Mouse (Mus musculus) intestine, embryonic 16.5 days (tissue): ENCODE measurements around the gene Ston1. TPM values are rescaled to one million over a fixed set of nuclear protein-coding genes. Genes with fewer than 3 reads are reported as not detected.

Experiments used
- ATAC-seq: fragments of 200-750 bp; cut with Nextera tagmentation; 2 replicates; pipeline ENCODE4 v1.8.0; 2017; ENCODE audit warnings: moderate TSS enrichment, moderate library complexity
- H3K27ac ChIP-seq: fragments of 300-500 bp; sonication (generic); 2 replicates; pipeline ENCODE4 v1.5.1; 2014; ENCODE audit warnings: mild to moderate bottlenecking, low read length
- H3K27me3 ChIP-seq: fragments of 300-500 bp; sonication (generic); replicated peaks from 2 replicates; pipeline ENCODE4 v1.6.1; 2014; ENCODE audit warnings: low read length, control low read depth, mixed read lengths; ENCODE audit not compliant: control insufficient read depth, insufficient read depth
- H3K36me3 ChIP-seq: fragments of 300-500 bp; sonication (generic); 2 replicates; pipeline ENCODE4 v1.6.1; 2014; ENCODE audit warnings: low read length, control low read depth; ENCODE audit not compliant: control insufficient read depth, insufficient read depth
- H3K4me1 ChIP-seq: fragments of 300-500 bp; sonication (generic); 2 replicates; pipeline ENCODE4 v1.6.1; 2014; ENCODE audit warnings: low read length, control low read depth, mixed read lengths; ENCODE audit not compliant: control insufficient read depth, insufficient read depth
- H3K4me2 ChIP-seq: fragments of 300-500 bp; sonication (generic); 2 replicates; pipeline ENCODE4 v1.6.1; 2014; ENCODE audit warnings: low read depth, low read length, control low read depth
- H3K4me3 ChIP-seq: fragments of 300-500 bp; sonication (generic); 2 replicates; pipeline ENCODE4 v1.5.1; 2014; ENCODE audit warnings: mild to moderate bottlenecking, low read length
- H3K9ac ChIP-seq: fragments of 300-500 bp; sonication (generic); 2 replicates; pipeline ENCODE4 v1.6.1; 2014; ENCODE audit warnings: low read depth, low read length
- H3K9me3 ChIP-seq: fragments of 300-500 bp; sonication (generic); 2 replicates; pipeline ENCODE4 v1.6.1; 2016; ENCODE audit warnings: low read length, control low read depth; ENCODE audit not compliant: control insufficient read depth
- WGBS: fragments of 180-500 bp; shearing (Covaris S2); extraction: QIAGEN DNeasy Blood & Tissue Kit; methylation state at CpG from one replicate; pipeline ENCODE4 v1.1.7; 2014; 5-methylcytosine and 5-hydroxymethylcytosine counted together
- polyA plus RNA-seq: library from polyadenylated mRNA; unstranded; fragments of >200 nt; fragmentation: Nextera tagmentation; extraction: Ambion mirVana; gene quantifications from 2 replicates; pipeline ENCODE4 v1.2.1, GENCODE M21; 2015

Ston1 gene
- 3.9 and 4.3 TPM in 2 replicates for polyA plus RNA-seq

DNA sequence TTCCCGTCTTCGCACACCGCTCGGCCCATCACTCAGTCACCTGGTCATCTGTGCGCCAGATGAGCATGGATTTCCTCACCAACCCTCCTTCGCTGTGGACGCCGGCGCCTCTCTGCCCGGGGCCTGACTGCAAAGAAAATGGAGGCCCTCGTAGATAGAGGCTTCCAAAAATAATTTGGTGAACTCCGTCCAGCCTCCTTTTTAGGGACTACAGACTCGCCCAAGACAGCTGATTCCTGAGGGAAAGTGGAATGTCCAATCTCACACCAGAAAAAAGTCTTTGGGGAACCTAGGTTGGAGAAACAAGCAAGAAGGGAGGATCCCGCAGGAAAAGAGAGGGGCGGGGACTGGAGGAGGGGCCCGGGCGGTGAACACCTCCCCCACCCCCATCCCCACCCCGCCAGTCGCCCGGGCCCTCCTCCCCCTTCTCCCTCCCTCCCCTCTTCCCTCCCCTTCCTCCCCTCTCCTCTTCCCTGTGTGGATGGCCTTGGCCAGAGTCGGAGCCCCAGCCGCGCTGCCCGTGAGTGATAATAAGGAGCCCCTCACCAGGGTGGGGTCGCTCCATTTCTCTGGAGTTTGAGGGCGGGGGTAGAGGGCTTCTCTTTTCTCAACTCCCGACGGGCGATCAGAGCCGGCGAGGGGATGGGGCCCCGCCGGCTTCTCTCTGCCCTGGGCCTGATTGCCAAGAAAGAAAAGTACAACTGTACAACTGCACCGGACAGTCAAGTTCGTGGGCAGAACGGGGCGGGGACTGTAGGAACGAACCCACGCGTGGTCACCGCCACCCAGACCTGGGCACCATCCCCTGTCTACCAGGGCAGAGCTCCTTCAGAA is at the start of gene Ston1:
Gene Ston1, plus strand, starts transcription at position 463 of the 834 bp plus-strand sequence.
- Histone ChIP-seq H3K27ac (peak within 1 kb of the TSS; percentile 93), H3K4me1 (peaks cover 15% of the 10 kb centered on the region), H3K36me3 (no peaks in the 10 kb centered on the region), H3K4me2 (peak within 1 kb of the TSS; percentile 72), H3K4me3 (peak within 1 kb of the TSS; percentile 66), H3K9me3 (no peaks in the 10 kb centered on the region), H3K27me3 (no peaks in the 10 kb centered on the region), H3K9ac (peak within 1 kb of the TSS; percentile 80)
- peak; percentile 92 for ATAC-seq
- WGBS = under 1% methylated on average over 41 of the region's 41 CpGs

DNA sequence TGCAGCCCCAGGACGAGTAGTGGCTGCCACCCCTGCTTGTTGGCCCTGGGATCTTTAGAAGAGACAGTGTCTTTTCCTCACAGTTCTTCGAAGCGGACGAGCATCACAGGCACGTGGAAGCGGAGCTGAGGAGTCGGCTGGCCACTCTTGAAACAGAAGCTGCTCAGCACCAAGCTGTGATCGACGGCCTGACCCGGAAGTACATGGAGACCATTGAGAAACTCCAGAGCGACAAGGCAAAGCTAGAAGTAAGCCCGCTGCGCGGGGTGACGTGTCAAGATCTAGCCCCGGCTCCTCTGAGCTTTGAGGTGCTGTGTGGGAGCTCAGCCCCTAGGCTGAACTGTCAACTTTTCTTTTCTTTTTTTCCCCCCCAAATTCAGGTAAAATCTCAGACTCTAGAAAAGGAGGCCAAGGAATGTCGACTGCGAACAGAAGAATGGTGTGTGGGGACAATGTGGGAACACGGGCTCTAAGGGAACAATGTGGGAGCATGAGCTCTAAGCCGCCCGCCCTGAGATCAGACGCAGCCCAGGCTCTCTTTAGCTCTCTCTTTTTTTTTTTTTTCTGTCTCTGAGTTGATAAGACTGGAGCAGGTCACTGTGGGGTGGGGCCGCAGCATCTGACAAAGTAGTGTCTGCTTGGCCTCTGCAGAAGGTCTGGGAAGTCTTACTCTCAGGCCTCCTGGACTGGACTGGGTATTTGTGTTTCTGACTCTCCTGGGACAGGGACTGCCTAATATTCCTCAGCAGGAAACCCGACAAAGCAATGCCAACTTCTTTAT is 47.9 kb upstream of the Ston1 start:
- Histone ChIP-seq H3K27ac (no peak overlapping the region), H3K4me2 (no peak overlapping the region), H3K4me3 (no peak overlapping the region), H3K36me3 (peaks cover 3% of the 10 kb centered on the region), H3K27me3 (no peaks in the 10 kb centered on the region), H3K9me3 (no peaks in the 10 kb centered on the region), H3K9ac (no peak overlapping the region), H3K4me1 (peaks cover 17% of the 10 kb centered on the region)
- no peak for ATAC-seq
- 80% methylated on average over 24 of the region's 24 CpGs for WGBS

DNA sequence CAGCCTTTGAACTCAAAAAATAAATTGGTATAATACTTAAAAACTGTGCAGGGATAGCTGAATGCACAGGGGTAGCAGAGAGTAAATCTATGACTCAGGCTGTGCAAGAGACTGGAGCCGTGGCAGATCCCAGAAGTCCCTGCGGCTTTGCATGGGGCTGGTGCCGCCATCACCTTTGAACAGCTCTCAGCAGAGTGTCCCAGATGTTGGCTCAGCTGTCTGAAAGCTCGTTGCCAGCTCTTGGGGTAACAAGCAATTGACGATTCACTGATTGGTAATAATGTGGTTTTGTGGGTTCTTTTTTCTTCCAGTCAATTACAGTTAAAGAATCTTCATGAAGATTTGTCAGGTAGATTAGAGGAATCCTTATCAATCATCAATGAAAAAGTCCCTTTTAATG is 47.1 kb upstream of the Ston1 start:
- Histone ChIP-seq H3K9me3 (no peaks in the 10 kb centered on the region), H3K27ac (no peak overlapping the region), H3K9ac (no peak overlapping the region), H3K36me3 (peaks cover 4% of the 10 kb centered on the region), H3K27me3 (no peaks in the 10 kb centered on the region), H3K4me2 (no peak overlapping the region), H3K4me1 (peaks cover 17% of the 10 kb centered on the region), H3K4me3 (no peak overlapping the region)
- 78% methylated on average over 5 of the region's 5 CpGs for WGBS
- no peak for ATAC-seq

DNA sequence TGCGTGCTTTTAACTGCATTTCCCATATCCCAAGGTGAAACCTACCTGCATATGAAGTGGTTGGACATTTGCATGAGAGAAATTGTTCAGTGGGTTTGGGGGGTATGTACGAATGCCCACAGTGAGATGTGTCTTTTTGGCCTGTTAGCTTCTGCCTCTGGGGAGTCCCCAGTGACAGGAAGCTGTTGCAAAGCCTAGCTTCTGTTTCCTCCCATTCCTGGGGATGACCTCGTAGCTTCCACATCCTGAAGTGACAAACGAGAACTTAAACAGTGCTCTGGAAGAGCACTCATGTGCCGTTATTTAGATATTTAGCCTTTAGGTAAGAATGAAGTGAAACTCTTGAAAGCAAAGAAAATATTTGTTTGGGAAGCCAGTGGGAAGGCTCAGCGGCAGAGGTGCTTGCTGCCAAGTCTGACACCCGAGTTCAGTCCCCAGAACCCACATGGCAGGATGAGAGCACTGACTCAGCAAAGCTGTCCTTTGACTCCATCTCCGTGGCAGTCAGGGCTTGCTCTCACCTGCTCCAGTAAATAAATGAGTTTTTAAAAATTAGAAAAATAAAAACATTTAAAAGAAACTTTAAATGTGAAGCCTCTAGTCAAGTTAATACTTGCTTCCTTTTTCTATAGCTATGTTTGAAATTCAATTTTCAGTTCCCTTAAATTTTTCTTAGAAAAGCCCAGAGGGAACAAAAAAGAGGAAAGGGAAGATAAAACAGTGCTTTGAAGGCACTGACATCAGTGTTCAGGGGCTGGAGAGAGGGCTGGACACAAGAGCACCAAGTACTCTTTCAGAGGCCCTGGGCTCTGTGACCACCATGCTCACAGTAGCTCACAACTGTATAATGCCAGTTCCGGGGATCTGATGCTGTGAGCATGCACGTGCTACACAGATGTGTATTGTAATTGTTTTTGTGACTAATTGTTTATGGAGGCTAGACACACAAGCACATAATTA is 46.2 kb upstream of the Ston1 start:
- Histone ChIP-seq H3K27me3 (no peaks in the 10 kb centered on the region), H3K4me2 (no peak overlapping the region), H3K9me3 (no peaks in the 10 kb centered on the region), H3K36me3 (peaks cover 6% of the 10 kb centered on the region), H3K27ac (no peak overlapping the region), H3K9ac (no peak overlapping the region), H3K4me3 (no peak overlapping the region), H3K4me1 (peaks cover 17% of the 10 kb centered on the region)
- ATAC-seq = no peak
- WGBS = 60% methylated on average over 10 of the region's 10 CpGs

DNA sequence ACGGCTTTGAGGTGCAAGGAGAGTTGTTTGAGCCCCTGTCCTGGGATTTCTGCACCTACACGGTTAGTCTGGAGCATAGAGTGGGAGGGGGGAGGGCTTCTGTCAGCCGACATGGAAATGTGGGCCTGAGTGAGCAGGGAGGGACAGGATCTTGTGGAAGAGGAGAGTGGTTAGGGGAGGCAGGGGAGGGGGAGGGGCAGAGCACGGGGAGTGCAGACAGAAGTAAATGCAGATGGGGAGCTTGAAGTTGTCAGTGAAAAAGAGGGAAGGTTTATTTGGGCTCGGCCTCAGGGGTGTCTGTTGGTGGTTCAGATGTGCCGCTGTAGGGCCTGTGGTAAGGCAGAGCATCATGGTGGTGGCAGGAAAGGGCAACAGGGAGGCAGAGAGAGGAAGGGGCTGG is 44.9 kb upstream of the Ston1 start:
- Histone ChIP-seq H3K27ac (peak overlapping the region; percentile 40; the same call in 1 of the 2 replicates), H3K4me3 (no peak overlapping the region), H3K4me1 (peaks cover 17% of the 10 kb centered on the region), H3K4me2 (no peak overlapping the region), H3K9me3 (no peaks in the 10 kb centered on the region), H3K27me3 (no peaks in the 10 kb centered on the region), H3K36me3 (peaks cover 4% of the 10 kb centered on the region), H3K9ac (no peak overlapping the region)
- WGBS = 29% methylated on average over 6 of the region's 6 CpGs
- ATAC-seq = 0 out of 2 replicates have a peak, but pooled peaks have one; percentile 2

DNA sequence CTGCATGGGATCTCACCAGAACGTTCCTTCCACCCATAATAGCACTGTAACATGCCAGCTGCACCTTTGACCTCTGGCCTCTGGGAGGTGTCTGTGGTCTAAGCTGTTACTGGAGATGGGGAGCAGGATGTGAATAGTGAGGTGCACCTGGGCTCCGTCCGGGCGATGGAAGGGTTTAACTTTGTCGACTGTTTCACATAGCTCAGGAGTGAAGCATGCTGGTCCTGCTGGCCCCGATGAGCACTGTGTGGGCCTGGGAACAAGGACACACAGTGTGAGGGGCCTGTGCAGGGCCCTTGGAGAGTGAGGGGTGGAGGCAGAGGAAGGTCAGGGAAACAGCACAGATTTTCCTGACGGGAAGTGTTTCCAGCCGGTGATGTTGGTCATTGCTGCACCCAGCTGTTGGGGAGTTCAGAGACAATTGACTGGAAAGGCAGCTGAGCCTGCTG is 44.5 kb upstream of the Ston1 start:
- H3K4me3 ChIP-seq = no peak overlapping the region
- 0 out of 2 replicates have a peak overlapping the region, but pooled peaks have one; percentile 26 for H3K9ac ChIP-seq
- no peaks in the 10 kb centered on the region for H3K9me3 ChIP-seq
- peak overlapping the region; percentile 40 for H3K27ac ChIP-seq
- peak; percentile 48 for ATAC-seq
- peaks cover 3% of the 10 kb centered on the region for H3K36me3 ChIP-seq
- H3K4me2 ChIP-seq = no peak overlapping the region
- no peaks in the 10 kb centered on the region for H3K27me3 ChIP-seq
- H3K4me1 ChIP-seq = peaks cover 17% of the 10 kb centered on the region
- WGBS = 37% methylated on average over 8 of the region's 8 CpGs

DNA sequence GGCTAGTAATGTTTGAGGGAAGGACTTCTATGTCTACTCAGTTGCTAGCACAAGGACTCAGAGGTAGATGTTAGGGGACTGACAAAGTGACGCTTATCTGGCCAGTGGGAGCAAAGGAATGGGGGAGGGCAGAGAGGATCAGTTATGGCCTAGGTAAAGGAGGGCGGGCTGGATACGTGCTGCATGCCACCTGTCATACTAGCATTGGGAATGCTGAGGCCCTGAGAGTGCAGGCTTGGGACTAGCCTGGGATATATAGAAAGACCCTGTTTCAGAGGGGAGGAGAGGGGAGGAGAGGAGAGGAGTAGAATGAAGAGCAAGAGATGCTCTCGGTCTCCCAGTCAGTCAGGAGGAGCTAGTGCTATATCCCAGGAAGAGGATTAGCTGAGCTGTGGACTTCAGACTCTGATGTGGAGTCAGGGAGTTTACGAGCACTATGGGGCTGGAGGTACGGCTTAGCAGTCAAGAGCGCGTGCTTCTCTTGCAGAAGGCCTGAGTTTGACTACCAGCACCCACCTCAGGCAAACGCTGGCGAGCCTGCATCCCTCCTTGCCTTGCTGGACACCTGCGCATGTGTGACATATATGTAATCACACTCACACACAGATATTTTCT is 43.9 kb upstream of the Ston1 start:
- Histone ChIP-seq H3K4me3 (no peak overlapping the region), H3K27ac (peak overlapping the region; percentile 40), H3K9ac (0 out of 2 replicates have a peak overlapping the region, but pooled peaks have one; percentile 26), H3K9me3 (no peaks in the 10 kb centered on the region), H3K4me1 (peaks cover 17% of the 10 kb centered on the region), H3K27me3 (no peaks in the 10 kb centered on the region), H3K4me2 (no peak overlapping the region), H3K36me3 (peaks cover 3% of the 10 kb centered on the region)
- WGBS = 72% methylated on average over 11 of the region's 11 CpGs
- peak; percentile 92 for ATAC-seq

DNA sequence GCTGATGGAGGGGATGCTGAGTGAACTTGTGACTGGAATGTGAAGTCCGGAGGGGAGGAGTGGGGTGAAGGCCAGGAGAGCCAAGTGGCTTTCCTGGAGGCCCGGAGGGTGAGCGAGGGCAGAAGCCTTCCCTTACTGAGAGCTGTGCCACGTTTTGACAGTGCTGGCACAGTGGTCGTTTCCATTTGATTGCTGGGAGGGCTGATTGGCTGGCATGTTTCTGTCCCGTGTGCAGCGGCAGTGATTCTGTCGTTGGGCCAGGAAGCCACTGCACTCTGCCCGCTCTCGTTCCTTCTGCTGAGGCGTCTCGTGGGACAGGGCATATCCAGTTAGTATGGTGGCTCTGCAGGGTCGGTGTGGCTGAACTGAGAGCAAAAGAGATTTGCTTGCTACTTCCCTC is 41.3 kb upstream of the Ston1 start:
- WGBS = 82% methylated on average over 13 of the region's 13 CpGs
- Histone ChIP-seq H3K4me2 (no peak overlapping the region), H3K27ac (no peak overlapping the region), H3K4me3 (no peak overlapping the region), H3K9me3 (no peaks in the 10 kb centered on the region), H3K36me3 (peaks cover 5% of the 10 kb centered on the region; the same call in 1 of the 2 replicates), H3K9ac (no peak overlapping the region), H3K27me3 (no peaks in the 10 kb centered on the region), H3K4me1 (peaks cover 17% of the 10 kb centered on the region)
- no peak for ATAC-seq
